Mouse (Mus musculus) lung, embryonic 15.5 days (tissue): ENCODE data around the gene 2700081O15Rik. TPM values are rescaled to one million over a fixed set of nuclear protein-coding genes. Genes with fewer than 3 reads are reported as not detected.
"Not testable (repeated sequence)": the region's sequence is repeated elsewhere in the genome, so short reads cannot be mapped to it uniquely, and the experiment has no call there.

Source experiments
- ATAC-seq: fragments of 200-750 bp; cut with Nextera tagmentation; 2 replicates; pipeline ENCODE4 v1.8.0; 2017; ENCODE audit warnings: moderate number of reproducible peaks, borderline replicate concordance; ENCODE audit not compliant: low FRiP score, low TSS enrichment; ENCODE audit errors: extremely low read depth
- H3K27ac ChIP-seq: fragments of 300-500 bp; sonication (generic); 2 replicates; pipeline ENCODE4 v1.5.1; 2015; ENCODE audit warnings: moderate library complexity, mild to moderate bottlenecking, inconsistent platforms
- H3K27me3 ChIP-seq: fragments of 300-500 bp; sonication (generic); 2 replicates; pipeline ENCODE4 v1.6.1; 2015; ENCODE audit warnings: inconsistent platforms
- H3K36me3 ChIP-seq: fragments of 300-500 bp; sonication (generic); 2 replicates; pipeline ENCODE4 v1.6.1; 2015; ENCODE audit warnings: inconsistent platforms
- H3K4me1 ChIP-seq: fragments of 300-500 bp; sonication (generic); 2 replicates; pipeline ENCODE4 v1.6.1; 2015; ENCODE audit warnings: inconsistent platforms
- H3K4me2 ChIP-seq: fragments of 300-500 bp; sonication (generic); 2 replicates; pipeline ENCODE4 v1.6.1; 2015; ENCODE audit warnings: inconsistent platforms, mild to moderate bottlenecking, moderate library complexity
- H3K4me3 ChIP-seq: fragments of 300-500 bp; sonication (generic); 2 replicates; pipeline ENCODE4 v1.5.1; 2015; ENCODE audit warnings: mild to moderate bottlenecking, inconsistent platforms
- H3K9ac ChIP-seq: fragments of 300-500 bp; sonication (generic); 2 replicates; pipeline ENCODE4 v1.6.1; 2015; ENCODE audit warnings: inconsistent platforms
- H3K9me3 ChIP-seq: fragments of 300-500 bp; sonication (generic); 2 replicates; pipeline ENCODE4 v1.6.1; 2016; ENCODE audit warnings: inconsistent platforms
- WGBS: fragments of 180-500 bp; shearing (Covaris S2); methylation state at CpG from one replicate; pipeline ENCODE4 v1.1.7; 2015; 5-methylcytosine and 5-hydroxymethylcytosine counted together
- polyA plus RNA-seq: library from polyadenylated mRNA; unstranded; fragments of >200 nt; fragmentation: Nextera tagmentation; extraction: Ambion mirVana; gene quantifications from 2 replicates; pipeline ENCODE4 v1.2.1, GENCODE M21; 2015

Gene 2700081O15Rik
- polyA plus RNA-seq, 1 experiment from 2014 or later: 6.8 TPM

GRCm38 (mm10) chr19:7398898-7399297 lies 18.5 kb upstream of the 2700081O15Rik start:
- not testable (repeated sequence) for H3K9ac ChIP-seq, H3K4me3 ChIP-seq, H3K36me3 ChIP-seq, H3K27me3 ChIP-seq, H3K9me3 ChIP-seq, ATAC-seq, H3K27ac ChIP-seq, H3K4me1 ChIP-seq
- 25% methylated on average over 24 of the region's 24 CpGs for WGBS
- 0 out of 2 replicates have a peak overlapping the region, but pooled peaks have one; percentile 16 for H3K4me2 ChIP-seq

- Histone ChIP-seq H3K36me3 (no peaks in the 10 kb centered on the region), H3K9ac (no peak overlapping the region), H3K4me2 (no peak overlapping the region), H3K27ac (peak overlapping the region; percentile 38), H3K27me3 (peaks cover 9% of the 10 kb centered on the region; the same call in 1 of the 2 replicates), H3K4me1 (peaks cover 16% of the 10 kb centered on the region), H3K9me3 (no peaks in the 10 kb centered on the region), H3K4me3 (no peak overlapping the region)
- ATAC-seq: no peak
- 41% methylated on average over 11 of the region's 11 CpGs for WGBS
Measured at GRCm38 (mm10) chr19:7400635-7401034, 16.8 kb upstream of the 2700081O15Rik start.

- Histone ChIP-seq H3K27ac (no peak overlapping the region), H3K9ac (no peak overlapping the region), H3K9me3 (no peaks in the 10 kb centered on the region), H3K27me3 (peaks cover 5% of the 10 kb centered on the region; the same call in 1 of the 2 replicates), H3K4me2 (no peak overlapping the region), H3K4me1 (peaks cover 13% of the 10 kb centered on the region), H3K4me3 (no peak overlapping the region), H3K36me3 (no peaks in the 10 kb centered on the region)
- no peak for ATAC-seq
- 41% methylated on average over 9 of the region's 9 CpGs for WGBS
Measured at GRCm38 (mm10) chr19:7404623-7405229, 12.7 kb upstream of the 2700081O15Rik start.

- no peak overlapping the region for H3K9ac ChIP-seq
- ATAC-seq: no peak
- no peak overlapping the region for H3K4me3 ChIP-seq
- no peaks in the 10 kb centered on the region for H3K27me3 ChIP-seq
- H3K27ac ChIP-seq: no peak overlapping the region
- peaks cover 12% of the 10 kb centered on the region for H3K4me1 ChIP-seq
- H3K4me2 ChIP-seq: no peak overlapping the region
- H3K9me3 ChIP-seq: no peaks in the 10 kb centered on the region
- no peaks in the 10 kb centered on the region for H3K36me3 ChIP-seq
- 60% methylated on average over 2 of the region's 2 CpGs for WGBS
Measured at GRCm38 (mm10) chr19:7412361-7412760, 5.1 kb upstream of the 2700081O15Rik start.

GRCm38 (mm10) chr19:7415916-7416833 lies 1.2 kb upstream of the 2700081O15Rik start:
- Histone ChIP-seq H3K27ac (peak overlapping the region; percentile 92), H3K36me3 (peaks cover 7% of the 10 kb centered on the region; the same call in 1 of the 2 replicates), H3K27me3 (no peaks in the 10 kb centered on the region), H3K9me3 (no peaks in the 10 kb centered on the region), H3K9ac (peak overlapping the region; percentile 96), H3K4me3 (peak overlapping the region; percentile 84), H3K4me2 (peak overlapping the region; percentile 88), H3K4me1 (peaks cover 37% of the 10 kb centered on the region)
- no peak for ATAC-seq
- WGBS: 28% methylated on average over 22 of the region's 22 CpGs

- peak; percentile 70; the same call in 1 of the 2 replicates for ATAC-seq
- peak overlapping the region; percentile 96 for H3K9ac ChIP-seq
- peaks cover 11% of the 10 kb centered on the region for H3K36me3 ChIP-seq
- WGBS: under 1% methylated on average over 57 of the region's 59 CpGs
- H3K27ac ChIP-seq: peak overlapping the region; percentile 92
- H3K9me3 ChIP-seq: no peaks in the 10 kb centered on the region
- no peaks in the 10 kb centered on the region for H3K27me3 ChIP-seq
- H3K4me2 ChIP-seq: peak overlapping the region; percentile 88
- H3K4me3 ChIP-seq: peak overlapping the region; percentile 84
- peaks cover 57% of the 10 kb centered on the region for H3K4me1 ChIP-seq
Measured at GRCm38 (mm10) chr19:7417911-7418849, 755 bp downstream of the 2700081O15Rik start.

- H3K4me3 ChIP-seq: peak overlapping the region; percentile 84
- H3K9me3 ChIP-seq: no peaks in the 10 kb centered on the region
- peak overlapping the region; percentile 88 for H3K4me2 ChIP-seq
- H3K27ac ChIP-seq: 0 out of 2 replicates have a peak overlapping the region, but pooled peaks have one; percentile 12
- 17% methylated on average over 6 of the region's 6 CpGs for WGBS
- H3K27me3 ChIP-seq: no peaks in the 10 kb centered on the region
- peak overlapping the region; percentile 96; the same call in 1 of the 2 replicates for H3K9ac ChIP-seq
- no peak for ATAC-seq
- peaks cover 67% of the 10 kb centered on the region for H3K4me1 ChIP-seq
- peaks cover 13% of the 10 kb centered on the region for H3K36me3 ChIP-seq
Measured at GRCm38 (mm10) chr19:7419134-7419533, 1.7 kb downstream of the 2700081O15Rik start.

GRCm38 (mm10) chr19:7420108-7420507 lies 2.7 kb downstream of the 2700081O15Rik start:
- no peak overlapping the region; the same call in 1 of the 2 replicates for H3K4me3 ChIP-seq
- peaks cover 22% of the 10 kb centered on the region for H3K36me3 ChIP-seq
- WGBS: 60% methylated on average over 12 of the region's 12 CpGs

GRCm38 (mm10) chr19:7420841-7421601 lies 3.6 kb downstream of the 2700081O15Rik start:
- 56% methylated on average over 27 of the region's 27 CpGs for WGBS
- Histone ChIP-seq H3K4me2 (peak overlapping the region; percentile 46; the same call in 1 of the 2 replicates), H3K4me3 (no peak overlapping the region), H3K36me3 (peaks cover 28% of the 10 kb centered on the region), H3K9ac (no peak overlapping the region), H3K27me3 (no peaks in the 10 kb centered on the region), H3K27ac (peak overlapping the region; percentile 86), H3K9me3 (no peaks in the 10 kb centered on the region), H3K4me1 (peaks cover 69% of the 10 kb centered on the region)
- ATAC-seq: no peak

More at GRCm38 (mm10) chr19:7420108-7420507, 2.7 kb downstream of the 2700081O15Rik start:
- Histone ChIP-seq H3K4me1 (peaks cover 72% of the 10 kb centered on the region), H3K9ac (peak overlapping the region; percentile 96; the same call in 1 of the 2 replicates), H3K9me3 (no peaks in the 10 kb centered on the region), H3K4me2 (peak overlapping the region; percentile 88; the same call in 1 of the 2 replicates), H3K27ac (no peak overlapping the region), H3K27me3 (no peaks in the 10 kb centered on the region)
- ATAC-seq: no peak
